Mouse (Mus musculus): Measurements from ENCODE around the gene Gucy1b1.

Gucy1b1 gene

DNA sequence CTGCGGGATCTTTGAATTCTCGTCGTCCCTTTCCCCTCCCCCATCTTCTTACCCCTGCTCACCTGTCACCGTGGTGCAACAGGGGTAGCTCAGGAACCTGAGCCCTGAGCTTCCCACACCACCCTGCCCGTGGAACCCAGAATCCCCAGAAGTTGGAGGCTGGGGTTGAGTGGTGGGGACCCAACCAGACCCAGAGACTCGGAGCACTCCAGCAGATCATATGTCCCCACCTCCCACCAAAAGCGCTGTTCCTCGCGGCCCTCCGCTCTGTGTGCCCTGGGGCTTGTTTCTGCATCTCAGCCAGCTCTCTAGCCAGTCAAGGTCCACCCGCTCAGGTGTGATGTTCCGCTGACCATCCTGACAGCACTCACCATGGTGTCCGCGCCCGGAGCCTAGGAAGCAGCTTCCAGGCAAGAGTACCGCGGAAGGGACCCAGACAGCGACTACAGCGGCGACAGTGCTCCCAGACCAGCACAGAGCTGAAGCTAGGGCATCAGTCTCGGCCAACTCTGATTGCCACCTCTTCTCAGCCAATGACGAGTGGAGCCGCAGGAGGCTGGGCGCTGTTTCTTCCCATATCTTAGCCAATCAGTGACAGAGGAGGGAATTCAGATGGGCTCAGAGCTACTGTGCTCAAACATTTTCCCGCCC is at the start of gene Gucy1b1:
Gene Gucy1b1, minus strand, starts transcription at position 489 of the 651 bp plus-strand sequence.
- CTCF ChIA-PET, result no interaction called here

DNA sequence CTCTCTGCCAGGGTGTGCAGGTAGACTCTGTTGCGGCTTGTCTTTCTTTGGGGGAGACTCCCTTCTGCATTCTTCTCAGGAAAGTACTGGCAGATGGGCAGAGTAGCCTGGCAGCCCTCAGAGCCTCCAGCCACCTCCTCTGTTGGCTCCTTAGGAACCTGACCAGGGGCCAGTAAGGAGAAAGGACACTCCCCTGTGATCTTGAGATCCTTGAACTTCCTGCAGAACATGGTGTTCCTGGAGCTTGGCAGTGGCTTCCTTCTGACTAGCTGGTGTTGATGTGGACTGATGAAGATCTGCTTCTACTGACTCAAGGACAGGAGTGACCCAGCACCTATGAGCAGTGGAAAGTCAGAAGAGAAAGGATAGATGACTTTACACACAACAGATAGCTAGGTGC is 44.4 kb upstream of the Gucy1b1 start:
- CTCF ChIA-PET, result no interaction called here

DNA sequence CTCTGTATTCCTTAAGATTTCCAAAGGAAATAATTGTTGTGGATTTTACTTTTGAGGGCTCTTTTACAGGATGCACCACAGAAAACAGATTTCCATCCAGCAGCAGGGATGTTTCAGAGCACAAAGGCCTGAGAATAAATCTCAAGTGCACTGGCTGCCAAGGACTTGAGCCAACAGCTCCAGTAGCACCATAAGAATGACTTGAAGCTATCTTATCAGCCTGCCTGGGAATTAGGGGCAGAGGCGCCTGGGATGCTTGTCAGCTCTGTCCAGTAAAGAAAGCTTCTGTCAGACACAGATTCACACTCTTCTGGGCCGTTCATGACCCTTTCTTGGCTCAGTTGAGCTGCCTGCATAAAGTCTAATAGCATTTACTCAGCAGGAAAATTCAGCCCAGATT is 38.0 kb upstream of the Gucy1b1 start:
- CTCF ChIA-PET, result no interaction called here

DNA sequence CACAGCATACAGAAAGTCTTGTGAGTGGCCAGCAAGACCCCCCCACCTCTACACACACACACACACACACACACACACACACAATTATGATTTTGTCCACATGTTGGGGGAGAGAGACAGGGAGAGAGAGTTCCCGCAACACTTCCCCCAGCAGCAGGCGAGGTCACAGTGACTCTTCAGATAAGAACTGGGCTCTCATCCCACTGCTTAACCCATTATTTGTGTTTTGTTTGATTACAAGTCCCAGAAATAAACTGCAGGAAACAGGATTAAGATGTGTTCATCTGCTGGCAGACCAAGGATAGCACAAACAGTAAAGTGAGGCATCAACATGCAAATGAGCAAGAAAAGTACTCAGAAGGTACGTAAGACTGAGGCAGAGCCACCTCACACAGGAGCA is 37.5 kb upstream of the Gucy1b1 start:
- CTCF ChIA-PET, result no interaction called here

DNA sequence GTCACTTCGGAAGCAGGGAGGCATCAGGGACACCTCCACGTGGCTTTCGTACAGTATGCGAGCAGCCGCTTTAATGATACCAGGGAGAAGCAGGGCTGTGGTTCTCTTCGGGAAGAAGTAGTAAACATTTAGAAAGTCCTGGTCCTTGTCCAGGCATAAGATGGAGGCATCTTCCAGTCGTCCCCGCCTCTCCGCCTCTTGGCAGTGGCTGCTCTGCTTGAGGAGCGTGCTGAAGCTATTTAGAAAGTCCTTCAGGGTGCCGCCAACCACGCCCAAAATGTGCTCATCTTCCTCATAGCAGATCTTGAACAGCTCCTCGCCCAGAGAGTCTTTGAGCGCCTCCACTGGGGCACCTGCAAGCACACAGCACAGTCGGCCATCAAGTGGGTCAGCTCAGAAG is 34.5 kb upstream of the Gucy1b1 start:
- CTCF ChIA-PET, result no interaction called here

DNA sequence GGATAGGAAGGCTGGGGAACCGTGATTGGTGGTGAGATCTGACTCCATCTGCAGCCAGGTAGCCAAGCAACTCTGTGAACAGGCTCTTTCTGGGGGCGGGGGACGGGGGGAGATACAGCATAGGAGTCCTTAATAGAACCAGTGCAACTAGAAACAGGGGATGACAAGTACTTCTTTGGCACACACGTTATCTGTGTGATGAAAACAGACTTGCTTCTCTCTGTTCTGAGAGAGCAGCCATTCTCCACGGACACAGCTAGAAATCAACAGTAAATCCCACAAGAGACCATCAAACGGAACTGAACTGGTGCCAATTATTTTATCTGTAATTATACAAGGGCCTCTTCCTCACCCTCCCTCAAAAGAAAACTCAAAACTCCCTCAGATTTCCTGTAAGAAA is 29.7 kb upstream of the Gucy1b1 start:
- CTCF ChIA-PET, result no interaction called here

DNA sequence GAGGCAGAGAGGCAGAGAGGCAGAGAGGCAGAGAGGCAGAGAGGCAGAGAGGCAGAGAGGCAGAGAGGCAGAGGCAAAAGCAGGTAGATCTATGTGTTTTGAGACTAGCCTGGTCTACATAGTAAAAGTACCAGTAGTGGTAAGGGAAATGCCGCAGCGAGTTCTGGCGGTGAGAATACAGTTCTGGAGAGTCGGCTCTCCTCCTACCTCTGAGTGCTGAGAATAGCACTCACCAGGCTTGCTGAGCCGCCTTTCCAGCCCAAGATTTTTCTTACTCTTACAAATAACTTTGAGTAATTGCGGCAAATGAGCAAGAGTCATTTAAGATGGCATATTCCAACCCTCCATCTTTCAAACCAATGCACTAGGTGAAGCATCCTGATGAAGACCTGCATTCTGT is 24.6 kb upstream of the Gucy1b1 start:
- CTCF ChIA-PET, result no interaction called here

DNA sequence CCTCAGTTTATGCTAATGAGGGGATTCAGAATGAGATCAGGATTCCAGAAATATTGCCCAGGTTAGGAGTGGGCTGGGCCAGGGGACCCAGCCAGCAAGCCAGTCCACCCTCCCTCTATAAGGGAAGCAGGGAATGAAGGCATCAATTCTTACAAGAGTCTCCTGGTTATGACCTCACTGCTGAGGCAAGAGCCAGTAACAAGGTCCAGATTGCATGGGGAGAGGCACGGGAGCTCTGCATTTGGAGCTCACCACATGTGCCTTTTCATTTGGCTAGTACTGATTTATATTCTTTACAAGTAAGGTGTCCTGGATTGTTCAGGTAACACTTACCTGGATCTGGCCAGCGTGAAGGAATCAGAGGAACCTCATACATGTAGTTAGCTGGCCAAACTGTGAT is 22.3 kb upstream of the Gucy1b1 start:
- CTCF ChIA-PET, result no interaction called here

DNA sequence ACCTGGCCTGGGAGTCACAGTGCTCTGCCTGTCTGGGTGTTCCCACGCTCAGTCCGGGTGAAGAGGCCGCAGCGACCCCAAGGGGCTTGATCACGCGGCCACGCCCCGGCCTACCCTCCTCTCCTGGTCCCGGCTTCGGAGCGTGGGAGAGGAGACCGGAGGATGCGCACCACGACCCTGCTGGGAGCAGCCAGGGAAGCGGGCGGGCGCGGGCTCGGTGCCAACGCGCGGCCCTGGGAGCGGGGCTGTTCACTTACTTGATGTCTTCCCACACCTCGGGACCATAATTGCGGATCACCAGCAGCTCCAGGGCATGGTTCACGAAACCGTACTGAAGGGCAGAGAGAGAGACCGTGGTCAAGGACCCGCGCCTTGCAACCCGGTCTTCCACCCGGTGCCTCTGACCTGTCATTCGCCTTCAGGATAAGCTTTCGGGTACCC is 728 bp downstream of the Gucy1b1 start:
- CTCF ChIA-PET, result no interaction called here

DNA sequence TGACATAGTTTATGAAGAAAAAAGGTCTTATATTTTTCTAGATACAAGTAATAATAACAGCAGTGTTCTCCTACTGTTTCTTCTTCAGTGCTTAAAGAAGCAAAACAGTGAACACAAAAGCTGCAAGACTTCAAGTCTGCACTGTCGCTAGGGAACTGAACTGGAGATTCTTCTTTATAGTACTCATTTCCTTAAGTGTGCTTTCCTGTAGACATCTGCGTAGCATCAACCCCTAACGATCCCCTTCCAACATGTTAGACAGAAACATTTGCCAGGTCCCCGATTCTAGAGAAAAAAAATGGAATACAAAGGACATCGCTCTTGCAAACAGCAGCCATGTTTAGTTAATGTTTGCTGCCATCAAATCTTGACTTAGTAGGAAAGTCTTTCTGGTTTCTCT is 6.7 kb downstream of the Gucy1b1 start:
- CTCF ChIA-PET, result no interaction called here

DNA sequence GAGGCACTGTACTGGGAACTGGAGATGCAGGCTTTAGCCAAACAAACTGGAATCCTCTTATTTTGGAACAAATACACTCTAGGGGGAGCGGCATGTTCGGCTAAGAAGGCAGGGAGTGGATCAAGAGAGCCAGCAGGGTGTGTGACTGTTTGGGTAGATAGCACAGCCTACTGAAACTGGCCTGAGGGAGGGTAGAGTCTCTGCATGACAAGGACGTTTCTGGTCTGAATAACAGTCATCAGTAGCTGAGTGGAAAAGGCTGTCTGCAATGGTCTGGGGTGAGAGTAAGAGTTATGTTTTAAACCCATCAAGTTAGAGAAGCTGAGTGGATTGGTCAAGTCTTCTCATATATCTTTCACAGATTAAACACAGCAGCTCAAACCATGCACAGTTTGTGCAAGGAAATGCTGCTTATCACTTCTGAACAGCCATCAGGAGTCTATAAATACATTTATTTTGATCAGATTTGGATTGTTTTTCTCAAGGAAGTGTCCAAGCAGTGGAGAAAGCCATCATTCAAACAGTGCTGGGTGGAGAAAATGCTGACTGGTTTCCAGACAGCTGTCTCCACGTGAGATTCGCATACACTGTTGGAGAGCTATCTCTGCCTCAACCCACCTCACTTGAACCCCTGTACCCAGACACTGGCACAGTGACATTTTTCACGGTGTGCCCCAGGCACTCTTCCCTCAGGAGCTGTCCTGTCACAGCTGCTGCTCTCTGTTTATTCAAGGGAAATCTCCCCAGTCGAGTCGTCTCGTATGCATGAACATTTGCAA is 12.9 kb downstream of the Gucy1b1 start:
- CTCF ChIA-PET, result no interaction called here

DNA sequence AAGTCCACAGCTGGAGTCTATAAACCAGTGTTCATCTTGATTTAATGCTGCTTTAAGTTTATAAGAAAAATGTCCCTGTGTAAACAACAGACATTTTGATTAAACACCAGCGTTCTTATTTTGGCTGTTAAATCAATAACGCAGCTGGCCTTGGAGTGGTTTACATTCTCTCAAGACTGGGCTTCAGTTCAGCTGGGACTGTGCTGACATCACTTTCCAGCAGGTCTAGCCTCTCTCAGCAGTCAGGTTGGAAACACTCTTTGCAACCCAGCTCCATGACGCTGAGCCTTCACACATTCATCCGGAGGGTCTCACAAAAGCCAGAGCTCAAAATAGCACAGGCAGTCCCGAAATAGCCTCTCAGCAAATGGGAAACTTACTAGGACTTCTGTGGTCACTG is 17.3 kb downstream of the Gucy1b1 start:
- CTCF ChIA-PET, result no interaction called here

DNA sequence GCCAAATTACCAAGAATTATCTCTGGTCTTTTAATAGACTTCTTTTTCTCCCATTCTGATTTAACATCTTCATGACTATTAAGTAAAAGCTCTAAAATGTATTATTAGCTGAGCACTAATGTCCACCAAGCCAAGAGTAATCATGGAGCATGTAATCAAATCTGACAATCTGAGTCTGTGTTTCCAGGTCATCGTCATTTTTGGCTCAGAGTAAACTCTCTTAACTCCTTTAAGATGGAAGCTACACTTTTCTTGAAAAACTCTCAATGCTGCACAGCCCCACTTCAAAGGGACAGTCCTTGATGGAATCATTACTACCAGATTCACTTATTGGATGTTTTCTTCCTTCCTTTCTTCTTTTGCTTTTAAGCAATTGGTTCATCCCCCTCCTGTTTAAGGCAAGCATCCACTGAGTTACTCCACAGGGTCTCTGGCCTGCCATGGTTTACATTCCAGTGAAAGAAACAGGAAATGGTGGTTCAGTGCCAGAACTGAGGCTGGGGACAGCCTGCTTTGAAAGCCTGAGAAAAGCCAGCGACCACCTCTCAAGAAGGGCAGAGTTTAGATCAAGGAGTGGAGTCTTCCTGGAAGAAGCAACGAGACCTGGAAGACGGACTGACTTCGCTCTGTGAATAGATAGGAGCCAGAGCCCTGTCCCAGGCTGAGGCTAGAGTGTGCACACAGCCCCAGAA is 20.1 kb downstream of the Gucy1b1 start:
- CTCF ChIA-PET, result no interaction called here

DNA sequence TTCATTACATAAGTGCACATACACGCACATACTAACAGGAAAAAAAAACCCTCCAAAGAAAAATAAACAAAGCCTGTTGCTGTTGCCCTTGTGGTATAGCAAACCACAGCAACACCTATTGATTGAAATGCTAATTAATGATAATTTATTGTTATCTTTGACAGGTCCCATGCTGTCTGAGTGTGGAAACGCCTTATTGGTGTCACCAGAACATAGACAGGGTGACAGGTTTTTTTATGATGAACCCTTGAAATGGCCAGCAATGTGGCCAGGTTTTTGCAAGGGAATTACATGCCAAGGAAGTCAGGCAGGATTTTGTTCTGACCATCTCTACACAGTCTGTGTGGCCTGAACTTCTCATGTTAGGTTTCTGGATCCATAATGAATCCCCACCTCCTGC is 22.5 kb downstream of the Gucy1b1 start:
- CTCF ChIA-PET, result no interaction called here

DNA sequence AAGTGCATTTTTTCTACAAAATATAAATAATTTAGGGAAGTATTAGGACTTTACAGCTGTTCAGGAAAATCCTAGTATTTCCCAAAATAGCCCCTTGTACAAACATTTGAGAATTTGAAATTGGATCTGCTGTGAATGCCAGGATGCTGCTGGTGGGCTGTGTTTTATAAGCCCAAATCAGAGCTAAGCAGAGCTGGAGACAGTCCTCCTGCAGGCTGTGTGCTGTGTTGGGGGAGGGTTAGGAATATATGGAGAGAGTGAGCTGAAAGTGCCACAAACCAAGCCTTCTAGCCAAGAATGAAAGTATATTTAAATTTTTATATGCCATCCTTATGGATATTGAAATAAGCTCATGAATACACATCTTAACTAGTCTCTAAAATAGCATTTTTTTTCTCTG is 23.0 kb downstream of the Gucy1b1 start:
- CTCF ChIA-PET, result no interaction called here

DNA sequence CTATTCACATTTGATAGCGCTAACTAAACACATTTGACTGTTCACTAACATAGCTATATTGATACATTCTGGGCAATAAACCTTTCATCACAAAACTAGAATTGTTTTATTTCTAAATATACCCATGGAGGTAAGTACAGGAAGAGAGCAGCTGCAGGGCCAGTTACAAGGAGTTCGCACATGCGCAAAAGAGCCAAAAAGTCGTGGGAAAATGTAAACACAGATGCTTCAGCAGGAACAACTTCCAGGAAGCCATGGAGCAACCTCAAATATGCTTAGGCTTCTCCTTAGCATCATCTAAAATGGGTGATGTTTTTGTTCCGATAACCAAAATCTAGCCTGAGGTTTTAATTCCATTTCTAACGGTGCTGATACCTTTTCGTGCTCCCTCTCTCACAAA is 25.8 kb downstream of the Gucy1b1 start:
- CTCF ChIA-PET, result no interaction called here

DNA sequence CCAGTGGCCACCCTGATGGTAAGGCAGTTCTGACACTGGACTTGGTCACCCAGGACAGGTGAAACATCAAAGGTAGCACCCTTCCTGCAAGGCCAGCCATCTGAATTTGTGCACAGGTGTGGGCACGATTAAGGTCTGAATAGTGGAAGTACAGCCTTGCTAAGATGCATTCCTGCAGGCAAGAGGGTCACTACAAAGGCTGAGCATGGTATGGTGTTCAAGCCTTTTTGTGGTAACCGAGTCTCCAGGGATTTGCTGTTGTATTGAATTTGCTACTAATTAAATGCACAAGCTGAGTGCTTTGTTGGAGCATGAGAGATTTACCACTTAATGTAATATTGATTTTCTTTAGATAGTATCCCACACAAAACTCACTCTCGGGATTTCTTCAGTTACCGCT is 26.4 kb downstream of the Gucy1b1 start:
- CTCF ChIA-PET, result interaction anchor here (0.7 kb wide), 1 partner anchor 46 kb away, joined by 3 read pairs; no protein-coding TSS in a partner anchor

DNA sequence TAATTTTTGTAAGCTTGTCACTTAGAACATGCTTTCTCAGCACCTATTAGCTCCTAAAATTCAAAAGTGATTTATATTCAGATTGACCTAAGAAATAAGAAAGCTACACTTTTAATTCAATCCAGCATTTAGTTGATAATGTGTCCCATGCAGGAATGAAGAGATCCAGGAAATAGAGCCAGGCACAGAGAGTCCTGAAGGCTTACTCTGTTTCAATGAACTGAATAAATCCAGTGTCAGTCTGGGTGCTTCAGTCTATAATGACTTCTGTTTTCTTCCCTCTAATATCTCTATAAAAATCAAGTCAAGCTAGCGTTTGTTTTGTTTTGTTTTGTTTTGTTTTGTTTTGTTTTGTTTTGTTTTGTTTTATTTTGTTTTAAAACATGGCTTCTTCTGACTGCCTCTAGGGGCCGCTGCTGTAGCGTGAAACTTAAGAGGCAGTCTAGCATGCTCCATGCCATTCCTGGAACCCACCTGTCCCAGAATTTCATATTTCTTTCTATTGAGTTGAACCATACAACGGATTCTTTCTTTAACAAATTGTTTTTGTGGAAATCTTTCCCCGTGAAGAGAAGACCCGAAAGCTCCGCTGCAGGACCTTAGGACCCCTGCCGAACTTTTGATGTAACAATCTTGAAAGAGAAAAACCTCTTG is 27.3 kb downstream of the Gucy1b1 start:
- CTCF ChIA-PET, result interaction anchor here (0.7 kb wide), 1 partner anchor 45 kb away, joined by 3 read pairs; no protein-coding TSS in a partner anchor

DNA sequence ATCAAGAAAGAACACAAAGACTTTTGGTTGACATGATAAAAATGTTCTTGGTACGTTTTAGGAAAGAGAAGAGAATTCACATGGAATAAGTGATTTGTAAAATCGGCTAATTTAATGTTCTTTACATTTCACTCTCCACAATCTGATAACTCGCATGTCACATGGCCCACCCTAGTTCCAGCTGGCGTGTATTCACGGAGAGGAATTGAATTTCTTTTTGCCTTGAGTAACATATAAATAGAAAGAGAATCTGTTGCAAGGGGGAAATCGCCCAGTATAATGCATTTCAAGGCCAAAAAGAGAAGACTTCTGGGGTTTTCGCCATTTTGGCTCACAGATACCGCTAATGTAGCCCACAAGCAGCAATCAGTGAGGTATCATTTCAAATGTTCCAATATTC is 28.4 kb downstream of the Gucy1b1 start:
- CTCF ChIA-PET, result no interaction called here

DNA sequence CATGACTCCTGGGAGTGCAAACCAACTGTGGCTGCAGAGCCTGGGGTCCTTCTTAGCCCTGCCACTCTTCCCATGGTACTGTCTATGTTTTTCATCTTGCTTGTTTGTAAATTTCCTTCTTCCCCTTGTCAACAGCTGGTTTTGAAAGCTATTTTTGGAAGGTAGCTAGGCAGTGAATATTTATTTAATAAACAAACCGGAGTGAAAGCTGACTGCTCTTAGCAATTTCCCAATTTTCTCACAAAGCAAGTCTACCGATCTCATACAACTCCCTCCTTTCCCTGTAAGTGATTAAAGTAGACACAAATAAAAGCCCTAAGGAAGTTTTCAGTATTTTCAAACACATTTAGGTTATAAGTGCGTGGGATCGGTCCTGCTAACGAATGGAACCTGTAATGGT is 29.6 kb downstream of the Gucy1b1 start:
- CTCF ChIA-PET, result no interaction called here

DNA sequence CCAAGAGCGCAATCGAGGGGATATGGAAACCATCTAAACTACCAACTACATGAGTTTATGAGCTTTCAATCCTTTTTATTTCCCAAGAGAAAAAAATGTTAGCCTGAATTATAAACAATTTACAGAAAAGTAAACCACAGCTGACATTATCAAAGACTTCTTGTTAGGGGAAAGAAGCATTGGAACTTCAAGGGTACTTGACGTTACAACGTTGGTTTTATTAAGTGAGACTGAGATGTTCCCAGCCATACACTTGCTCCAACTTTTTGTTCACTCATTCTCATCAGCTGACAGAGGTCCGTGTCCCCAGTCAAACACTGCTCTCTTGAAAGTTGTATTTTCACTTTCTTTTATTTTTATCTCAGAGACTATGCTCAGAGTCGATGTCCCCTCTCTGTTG is 30.8 kb downstream of the Gucy1b1 start:
- CTCF ChIA-PET, result no interaction called here

DNA sequence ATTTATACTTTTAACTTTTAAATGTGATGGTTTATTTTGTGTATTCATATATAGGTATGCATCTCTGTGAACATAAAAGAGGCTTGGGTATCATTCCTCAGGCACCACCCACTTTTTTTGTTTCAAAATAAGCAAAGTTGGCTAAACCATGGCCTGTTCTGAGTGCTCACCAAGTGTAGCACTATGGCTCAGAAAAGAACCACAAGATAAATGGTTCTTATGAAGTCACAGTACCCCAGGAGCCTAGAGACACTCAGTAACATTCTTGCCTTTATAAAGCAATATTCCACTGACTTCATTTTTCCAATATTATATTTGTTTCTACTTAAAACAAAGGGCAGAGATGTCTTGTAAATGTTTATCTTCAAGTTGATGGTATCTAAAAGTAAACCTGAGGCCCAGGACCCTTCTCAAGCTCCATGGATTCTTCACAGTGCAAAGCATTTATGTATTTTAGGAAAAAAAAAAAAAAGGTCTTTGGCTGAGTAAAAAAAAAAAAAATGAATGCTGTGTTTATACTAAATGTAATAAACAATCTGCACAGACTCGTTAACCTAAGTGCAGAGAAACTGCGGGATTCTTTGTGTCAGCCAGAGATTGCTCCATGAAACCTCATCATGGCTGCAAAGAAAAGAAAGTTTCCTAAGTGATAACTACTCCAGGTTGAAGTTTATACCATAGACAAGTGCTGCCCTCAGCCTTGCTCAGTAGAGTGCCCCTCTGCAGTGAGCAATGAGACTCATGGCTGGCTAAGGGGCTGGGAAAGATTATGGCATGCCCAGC is 38.0 kb downstream of the Gucy1b1 start:
- CTCF ChIA-PET, result no interaction called here

Measured in spleen, embryonic (tissue).